Mouse (Mus musculus) brown adipose tissue, adult 24 weeks (tissue): ENCODE data around the gene Kcnj14. TPM values are rescaled to one million over a fixed set of nuclear protein-coding genes. Genes with fewer than 3 reads are reported as not detected.
A peak's percentile ranks its signal among the peaks of the same experiment; 100 is the strongest.

Experiments
- H3K27ac ChIP-seq: fragments of 200-500 bp; replicated peaks from 2 replicates; pipeline ENCODE4 v1.5.1; 2012; ENCODE audit warnings: low read depth, mild to moderate bottlenecking, low read length
- H3K4me1 ChIP-seq: fragments of 200-500 bp; 2 replicates; pipeline ENCODE4 v1.6.1; 2012; ENCODE audit warnings: low read length, mixed read lengths; ENCODE audit not compliant: control insufficient read depth, insufficient read depth, insufficient read length
- H3K4me3 ChIP-seq: fragments of 200-500 bp; 2 replicates; pipeline ENCODE4 v1.5.1; 2012; ENCODE audit warnings: low read depth, mild to moderate bottlenecking, low read length, moderate library complexity; ENCODE audit not compliant: insufficient read depth
- polyA plus RNA-seq: library from polyadenylated mRNA; stranded (reverse); fragments of >200 nt; gene quantifications from 2 replicates; pipeline ENCODE4 v1.2.4, GENCODE M21; 2012; ENCODE audit not compliant: missing spikeins, insufficient read depth, insufficient read length

Gene Kcnj14
- polyA plus RNA-seq, 1 experiment = 1.1 TPM

DNA sequence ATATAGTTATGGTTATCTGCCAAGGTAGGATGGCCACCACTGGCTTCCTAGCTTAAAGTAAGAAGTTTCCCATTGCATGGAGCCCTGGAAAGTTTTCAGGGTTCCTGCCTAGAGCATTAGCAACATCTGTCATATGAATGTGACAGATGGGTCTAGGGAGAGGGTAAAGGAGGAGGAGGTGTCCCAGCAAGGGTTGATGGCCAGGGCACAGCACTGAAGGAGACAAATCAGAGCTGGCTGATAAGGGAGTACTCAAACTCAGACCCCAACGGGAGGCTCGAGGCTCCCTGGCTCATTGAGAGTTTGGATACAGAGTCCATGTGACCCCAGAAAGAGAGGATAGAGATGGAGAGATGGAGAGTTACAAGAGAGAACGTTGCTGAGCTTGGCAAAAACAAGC is 26.1 kb upstream of the Kcnj14 start:
- Histone ChIP-seq H3K4me3 (no peak overlapping the region), H3K27ac (no peak overlapping the region), H3K4me1 (no peaks in the 10 kb centered on the region)

DNA sequence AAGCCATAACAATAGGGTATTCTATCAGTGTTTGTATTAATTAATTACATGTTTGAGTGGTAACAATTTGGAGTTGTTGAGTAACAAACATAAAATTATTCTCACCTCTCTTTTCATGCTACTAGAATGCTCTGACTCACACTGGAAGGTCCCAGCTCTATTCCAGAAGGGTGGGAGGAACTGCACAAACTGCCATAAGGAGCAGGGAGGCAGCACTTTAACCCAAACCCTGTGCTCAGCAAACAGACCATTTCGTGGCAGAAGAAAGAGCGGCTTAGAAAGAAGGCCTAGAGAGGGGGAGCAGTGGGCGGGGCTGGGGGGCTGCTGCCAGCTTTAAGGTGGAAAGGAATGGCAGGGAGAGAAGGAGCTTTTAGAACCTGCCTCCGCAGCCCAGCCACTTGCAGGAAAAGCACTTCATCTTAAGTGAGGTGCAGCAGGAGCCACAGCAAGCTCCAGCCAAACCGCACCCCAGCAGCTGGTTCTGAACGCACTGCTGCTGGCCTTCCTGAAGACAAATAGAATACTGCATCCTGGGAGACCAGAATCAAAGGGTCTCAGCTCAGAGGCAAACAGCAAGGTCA is 24.0 kb upstream of the Kcnj14 start:
- H3K27ac ChIP-seq = no peak overlapping the region
- no peaks in the 10 kb centered on the region for H3K4me1 ChIP-seq
- no peak overlapping the region for H3K4me3 ChIP-seq

DNA sequence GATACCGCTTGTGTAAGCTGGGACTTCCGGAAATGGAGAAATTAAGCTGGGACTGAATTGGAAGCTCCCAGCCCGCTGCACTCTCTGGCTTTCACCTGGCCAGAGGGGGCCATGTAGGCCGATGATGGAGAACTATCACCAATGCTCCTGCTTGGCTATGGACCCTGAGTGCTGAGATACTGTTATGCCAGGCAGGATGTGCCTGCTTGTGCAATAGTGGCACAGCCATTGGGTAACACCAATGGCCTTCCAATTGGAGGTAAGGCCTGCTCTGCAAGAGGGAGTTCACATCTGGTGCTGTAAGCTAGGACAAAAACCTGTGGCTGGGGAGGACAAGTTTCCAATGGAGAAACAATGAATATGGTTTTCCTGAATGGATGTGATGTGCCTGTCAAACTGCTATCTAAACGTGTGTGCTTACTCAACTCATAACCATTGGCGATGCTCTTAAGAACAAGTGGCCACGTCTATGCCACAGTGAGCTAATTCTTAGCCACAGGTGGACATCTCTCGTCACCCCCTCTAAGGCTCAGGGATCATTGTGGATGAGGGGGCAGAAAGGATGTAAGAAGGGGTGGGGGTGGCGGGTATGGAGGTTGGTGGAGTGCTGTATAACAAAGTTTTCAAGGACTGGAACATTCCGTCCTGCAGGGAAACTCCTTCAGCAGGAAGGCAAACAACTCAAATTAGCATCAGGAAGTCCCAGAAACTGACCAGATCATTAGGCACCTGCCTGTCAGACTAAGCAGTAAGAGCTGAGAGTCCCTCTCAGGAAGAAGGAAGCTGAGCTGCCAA is 18.6 kb upstream of the Kcnj14 start:
- no peaks in the 10 kb centered on the region for H3K4me1 ChIP-seq

DNA sequence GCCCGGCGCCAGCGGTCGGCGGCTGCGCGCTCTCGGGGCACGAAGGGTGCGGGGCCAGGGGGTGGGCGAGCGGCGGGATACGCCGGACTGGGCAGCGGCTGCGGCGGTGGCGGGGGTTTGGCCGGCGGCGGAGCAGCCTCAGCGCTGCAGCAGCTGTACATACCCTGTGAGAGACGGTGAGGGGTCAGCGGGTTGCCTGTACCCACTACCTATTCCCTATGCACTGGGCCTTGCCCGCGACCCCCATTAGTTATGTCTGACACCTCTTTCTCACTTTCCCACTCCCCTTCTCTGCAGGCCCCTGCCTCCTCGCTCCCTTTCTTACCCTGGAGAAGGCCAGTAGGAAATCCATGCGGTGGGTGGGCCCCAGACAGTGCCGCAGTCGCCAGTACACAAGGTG is 9.3 kb upstream of the Kcnj14 start:
- peaks cover 5% of the 10 kb centered on the region; the same call in 1 of the 2 replicates for H3K4me1 ChIP-seq
- H3K4me3 ChIP-seq = no peak overlapping the region
- H3K27ac ChIP-seq = no peak overlapping the region

More for the DNA sequence above, 18.6 kb upstream of the Kcnj14 start:
- Histone ChIP-seq H3K4me3 (no peak overlapping the region), H3K27ac (no peak overlapping the region)

DNA sequence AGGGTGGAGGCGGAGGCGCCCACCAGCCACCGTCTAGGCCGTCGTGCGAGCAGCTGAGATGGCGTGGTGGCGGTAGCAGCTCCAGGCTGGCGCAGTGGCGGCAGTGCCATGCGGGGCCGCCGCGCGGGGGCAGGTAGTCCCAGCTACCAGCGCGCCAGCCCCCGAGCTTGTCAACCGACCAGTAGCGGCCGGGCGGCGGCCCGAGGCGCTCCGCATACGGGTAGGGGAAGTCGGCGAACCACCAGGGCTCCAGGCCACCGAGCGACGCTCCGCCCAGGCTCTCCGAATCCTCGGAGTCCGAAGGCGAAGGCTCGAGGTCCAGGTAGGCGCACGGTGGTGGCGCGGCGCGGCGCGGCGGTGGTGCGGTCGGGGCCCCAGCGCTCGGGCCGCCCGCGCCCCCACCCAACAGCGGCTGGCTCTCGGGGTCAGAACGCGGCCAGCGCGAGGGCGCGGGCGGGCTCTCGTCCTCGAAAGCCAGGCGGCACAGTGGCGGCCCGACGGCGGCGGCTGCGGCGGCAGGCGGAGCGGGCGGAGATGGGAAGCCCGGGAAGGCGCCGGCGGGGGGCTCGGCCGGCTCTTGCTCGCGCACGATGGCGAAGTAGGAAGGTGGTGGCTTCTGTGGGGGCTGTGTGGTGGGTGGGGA is 8.7 kb upstream of the Kcnj14 start:
- H3K4me3 ChIP-seq = peak overlapping the region; percentile 46
- peaks cover 5% of the 10 kb centered on the region; the same call in 1 of the 2 replicates for H3K4me1 ChIP-seq
- H3K27ac ChIP-seq = no peak overlapping the region

DNA sequence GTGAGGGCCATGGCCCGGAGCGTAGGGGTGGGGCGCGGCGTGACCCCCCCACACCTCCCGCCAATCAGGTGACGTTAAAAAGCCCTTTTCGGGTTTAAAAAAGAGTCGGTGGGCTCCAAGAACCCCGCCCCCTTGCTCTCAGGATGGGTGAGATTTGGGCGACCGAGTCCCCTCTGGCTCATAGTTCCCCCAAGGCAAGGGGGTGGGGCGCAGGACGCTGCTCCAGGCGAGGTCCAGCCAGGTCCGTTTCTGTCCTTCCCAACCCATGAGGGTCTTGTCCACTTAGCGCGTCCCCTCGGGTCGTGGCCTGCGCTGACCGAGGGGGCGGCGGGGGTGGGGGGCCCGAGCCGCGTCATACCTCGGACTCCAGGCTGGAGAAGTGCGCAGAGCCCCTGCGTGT is 7.8 kb upstream of the Kcnj14 start:
- peaks cover 5% of the 10 kb centered on the region; the same call in 1 of the 2 replicates for H3K4me1 ChIP-seq
- no peak overlapping the region for H3K4me3 ChIP-seq
- no peak overlapping the region for H3K27ac ChIP-seq

DNA sequence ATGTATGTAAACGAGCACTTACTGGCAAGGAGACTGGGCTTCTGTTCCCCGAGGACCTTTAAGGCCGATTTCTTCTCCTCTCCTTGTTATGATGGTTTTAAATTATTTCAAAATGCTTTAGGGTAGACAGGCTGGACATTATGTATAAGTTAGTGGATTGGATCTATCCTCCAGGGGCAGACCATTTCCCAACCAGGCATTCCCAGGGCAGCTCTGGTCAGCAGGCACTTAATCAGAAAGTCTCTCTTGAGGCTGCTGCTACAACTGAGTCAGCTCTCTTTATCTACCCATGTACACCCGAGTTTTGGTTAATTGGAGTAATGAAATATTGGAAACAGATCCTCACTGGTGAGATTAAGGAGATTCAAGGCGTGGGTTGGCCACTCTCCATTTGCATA is 6.5 kb upstream of the Kcnj14 start:
- Histone ChIP-seq H3K4me1 (peaks cover 5% of the 10 kb centered on the region; the same call in 1 of the 2 replicates), H3K27ac (no peak overlapping the region), H3K4me3 (peak overlapping the region; percentile 63)

DNA sequence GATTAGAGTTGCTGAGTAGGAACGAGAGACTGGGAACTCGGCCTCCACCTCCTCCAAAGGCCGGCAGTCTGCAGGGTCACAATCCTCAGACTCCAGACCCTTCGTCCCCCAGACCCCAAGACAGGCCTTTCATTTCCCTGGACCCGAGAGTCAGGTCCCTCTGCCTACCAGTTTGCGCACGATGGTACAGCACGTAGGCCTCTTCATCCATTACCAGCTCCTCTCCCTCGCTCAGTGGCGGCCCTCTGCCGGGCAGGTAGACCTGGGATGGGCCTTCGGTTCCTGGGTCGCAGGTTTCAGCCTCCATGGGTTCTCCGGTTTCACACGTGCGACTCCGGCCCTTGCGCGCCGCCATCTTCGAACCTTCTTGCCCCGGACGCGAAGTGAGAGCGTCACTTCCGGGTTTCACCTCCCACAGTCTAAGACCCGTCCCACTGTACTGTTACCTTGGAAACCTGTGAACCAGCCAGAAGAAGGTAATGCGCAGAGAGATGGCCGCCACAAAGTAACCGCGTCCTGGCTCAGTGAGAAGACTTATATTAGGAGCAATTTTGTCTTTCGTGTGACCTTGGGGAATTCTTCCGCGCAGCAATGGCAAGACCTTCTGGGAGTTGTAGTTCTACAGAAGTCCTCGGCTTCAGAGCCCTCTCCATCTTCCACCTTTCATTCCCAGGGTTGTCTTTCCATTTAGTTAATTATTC is 6.0 kb upstream of the Kcnj14 start, which contains the start of gene Grwd1:
Gene Grwd1, minus strand, starts transcription at position 518 of the 701 bp plus-strand sequence.
- Histone ChIP-seq H3K4me1 (peaks cover 8% of the 10 kb centered on the region), H3K4me3 (peak within 1 kb of the TSS; percentile 63), H3K27ac (peak within 1 kb of the TSS; percentile 80)

DNA sequence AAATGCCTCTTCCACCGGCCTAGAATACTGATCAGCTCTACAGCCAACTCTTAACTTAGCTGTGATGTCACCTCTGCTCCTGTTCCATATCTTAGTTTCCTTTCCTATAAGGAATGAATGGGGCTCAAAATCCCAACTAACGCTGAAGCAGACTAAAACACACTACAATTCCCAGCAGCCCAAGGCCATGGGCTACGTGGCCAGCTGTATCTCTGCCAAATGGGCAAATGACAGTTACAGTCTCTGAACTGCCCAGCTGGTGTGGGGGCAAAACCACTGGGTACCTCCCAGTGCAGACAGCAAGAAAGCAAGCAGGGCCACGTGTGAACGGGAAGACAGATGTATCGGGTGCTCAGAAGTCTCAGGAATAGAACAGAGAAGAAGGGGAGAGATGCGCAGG is 2.0 kb upstream of the Kcnj14 start:
- H3K4me1 ChIP-seq = peaks cover 12% of the 10 kb centered on the region
- H3K4me3 ChIP-seq = no peak overlapping the region
- no peak overlapping the region for H3K27ac ChIP-seq

DNA sequence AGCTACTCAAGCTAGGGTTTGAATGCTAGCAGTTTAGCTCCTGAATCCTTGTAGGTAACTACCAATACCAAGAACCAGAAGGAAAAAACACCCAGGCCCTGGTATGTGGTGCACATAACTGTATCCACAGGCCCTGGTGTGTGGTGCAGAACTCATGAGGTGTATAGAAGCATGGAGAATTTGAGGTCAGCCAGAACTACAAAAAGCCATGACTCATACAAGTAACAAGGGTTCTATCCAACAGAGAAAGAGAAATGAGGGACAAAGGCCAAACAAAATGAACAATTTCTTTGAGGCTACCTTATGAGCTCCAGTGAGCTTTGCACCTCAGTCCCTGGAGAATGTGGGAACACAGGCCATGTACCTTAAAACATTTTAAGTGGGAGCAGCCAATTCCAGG is 3.7 kb downstream of the Kcnj14 start:
- Histone ChIP-seq H3K4me3 (no peak overlapping the region), H3K4me1 (peaks cover 7% of the 10 kb centered on the region), H3K27ac (no peak overlapping the region)

DNA sequence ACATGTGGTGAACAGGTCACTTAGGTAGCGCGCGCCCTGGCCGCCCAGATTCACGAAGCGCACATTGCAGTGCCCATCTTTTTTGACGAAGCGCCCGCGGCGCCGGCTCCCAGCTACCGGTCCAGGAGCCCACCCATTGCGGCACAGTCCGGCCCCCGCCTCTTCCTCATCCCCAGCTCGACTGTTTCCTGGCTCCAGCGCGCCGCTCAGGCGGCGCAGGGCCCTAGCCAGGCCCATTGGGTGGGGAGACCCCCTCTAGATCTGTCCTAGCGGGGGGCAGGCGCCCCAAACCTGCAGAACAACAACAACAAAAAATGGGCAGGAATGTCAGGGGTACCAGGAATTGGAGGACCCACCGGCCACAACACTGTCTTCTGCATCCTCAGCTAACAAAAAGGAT is 4.7 kb downstream of the Kcnj14 start:
- Histone ChIP-seq H3K27ac (no peak overlapping the region), H3K4me3 (no peak overlapping the region), H3K4me1 (no peaks in the 10 kb centered on the region)

DNA sequence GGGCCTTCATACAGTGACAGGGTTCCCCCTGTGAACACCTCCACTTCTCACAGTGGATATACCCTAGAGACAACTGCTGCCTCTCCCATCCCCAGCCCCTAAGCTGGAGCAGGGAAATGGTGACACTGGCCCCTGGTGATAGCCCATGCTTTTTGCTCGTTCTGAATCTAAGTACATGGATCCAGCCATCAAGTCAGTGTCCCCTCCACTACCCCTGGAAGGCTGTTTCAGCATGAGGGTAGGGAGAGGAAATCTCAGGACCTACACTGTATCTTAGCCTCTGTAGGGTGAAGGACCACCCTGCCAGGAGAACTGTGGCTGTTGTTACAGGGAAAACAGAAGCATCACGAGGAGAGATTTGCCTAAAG is 8.6 kb downstream of the Kcnj14 start:
- no peak overlapping the region for H3K27ac ChIP-seq
- no peak overlapping the region for H3K4me3 ChIP-seq
- peaks cover 3% of the 10 kb centered on the region for H3K4me1 ChIP-seq

DNA sequence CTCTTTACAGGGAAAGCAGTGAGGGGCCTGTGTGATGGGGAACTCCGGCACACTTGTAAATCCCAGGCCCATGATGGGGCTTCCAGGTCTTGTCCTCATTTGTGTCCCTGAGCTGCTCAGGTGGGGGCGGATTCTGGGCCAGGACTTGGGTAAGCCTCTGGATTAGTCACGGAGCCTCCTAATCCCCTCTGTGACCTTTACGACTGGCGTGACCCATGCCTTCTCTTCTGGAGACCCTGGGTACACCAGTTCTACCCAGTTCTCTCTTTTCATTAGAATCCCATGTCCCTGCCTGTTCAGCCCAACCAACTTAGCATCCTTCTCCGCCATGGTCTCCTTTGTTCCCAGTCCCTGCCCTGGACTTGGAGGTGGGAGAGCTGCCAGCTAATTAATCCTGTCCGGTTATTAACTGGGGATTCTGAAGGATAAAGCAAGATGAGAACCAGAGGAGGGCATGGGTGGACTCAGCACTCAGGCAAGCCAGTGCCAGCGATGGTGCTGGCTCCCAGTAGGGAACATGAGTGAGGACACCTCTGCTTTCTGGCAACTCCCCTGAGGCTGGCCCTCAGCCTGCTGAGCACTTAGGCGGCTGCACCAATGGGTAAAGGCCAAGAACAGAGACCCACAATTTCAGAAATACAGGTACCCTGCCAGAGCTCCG is 9.1 kb downstream of the Kcnj14 start:
- Histone ChIP-seq H3K4me1 (peaks cover 3% of the 10 kb centered on the region), H3K4me3 (no peak overlapping the region), H3K27ac (no peak overlapping the region)

DNA sequence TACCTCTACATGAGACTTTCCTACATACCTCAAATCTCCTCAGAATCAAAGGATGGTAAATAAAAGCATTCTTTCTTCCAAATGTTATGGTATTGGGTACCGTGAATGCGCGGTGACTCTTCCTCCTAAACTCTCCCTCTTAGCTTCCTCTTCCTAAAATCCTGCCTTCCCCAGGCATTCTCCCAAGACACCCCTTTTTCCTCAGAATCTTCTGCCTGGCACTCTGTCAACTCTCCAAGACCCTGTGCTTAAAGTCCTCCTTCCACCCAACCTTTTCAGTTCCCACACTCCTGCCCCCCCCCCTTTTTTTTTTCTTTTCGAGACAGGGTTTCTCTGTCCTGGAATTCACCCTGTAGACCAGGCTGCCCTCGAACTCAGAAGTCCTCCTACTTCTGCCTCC is 9.7 kb downstream of the Kcnj14 start:
- no peak overlapping the region for H3K27ac ChIP-seq
- H3K4me3 ChIP-seq = no peak overlapping the region
- peaks cover 3% of the 10 kb centered on the region for H3K4me1 ChIP-seq
